Mouse (Mus musculus): ENCODE results near the gene Arl5a.

Gene Arl5a

GRCm38 (mm10) chr2:52359722-52360121 lies 65.0 kb downstream of the Arl5a start:
- no peak for DNase-seq

DNA sequence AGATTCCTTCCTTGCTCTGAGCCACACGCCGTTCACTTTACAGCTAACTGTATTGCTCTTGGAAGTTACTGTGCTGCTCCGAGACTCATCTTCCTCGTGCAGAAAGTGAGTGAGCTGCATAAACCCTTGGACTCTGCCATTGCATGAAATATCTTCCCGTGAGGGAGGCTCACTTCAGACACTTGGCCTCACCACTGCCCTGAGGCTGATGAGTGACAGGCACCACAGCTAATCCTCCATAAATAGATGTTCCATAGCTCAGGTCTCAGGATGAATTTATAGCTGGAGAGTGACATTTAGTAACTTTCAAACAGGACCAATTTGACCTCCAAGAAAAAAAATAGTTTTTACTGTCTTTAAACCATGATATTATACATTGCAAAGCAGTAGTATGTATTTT lies 66.5 kb downstream of the Arl5a start:
- DNase-seq, result no peak

DNA sequence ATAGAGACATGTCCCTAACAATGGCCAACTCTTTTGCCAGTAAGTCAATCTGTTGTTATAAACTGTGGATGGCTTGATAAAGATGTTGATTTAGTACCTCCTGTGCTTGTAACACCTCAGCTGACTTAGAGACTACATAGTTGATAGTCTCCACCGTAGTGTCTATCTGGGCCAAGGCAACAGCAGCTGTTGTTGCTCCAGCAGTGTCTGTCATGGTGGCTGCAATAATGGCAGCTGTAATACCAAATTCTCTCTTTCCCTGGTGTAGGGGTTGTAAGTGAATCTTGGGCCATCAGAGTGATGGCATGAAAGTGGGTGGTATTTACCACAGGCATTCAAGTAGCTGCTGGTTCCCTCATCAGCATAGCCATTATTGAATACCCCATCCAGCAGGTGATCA lies 73.7 kb downstream of the Arl5a start:
- no peak for DNase-seq
